Mouse (Mus musculus) kidney, embryonic 14.5 days (tissue): Measurements from ENCODE around the gene Jph2. TPM values are rescaled to one million over a fixed set of nuclear protein-coding genes. Genes with fewer than 3 reads are reported as not detected.

ENCODE experiments used
- ATAC-seq: fragments of 200-750 bp; cut with Nextera tagmentation; 2 replicates; pipeline ENCODE4 v1.8.0; 2017; ENCODE audit warnings: moderate number of reproducible peaks, mild to moderate bottlenecking, moderate TSS enrichment, moderate library complexity; ENCODE audit not compliant: low FRiP score, low TSS enrichment
- H3K27ac ChIP-seq: fragments of 300-500 bp; sonication (generic); 2 replicates; pipeline ENCODE4 v1.5.1; 2014; ENCODE audit warnings: low read depth, mild to moderate bottlenecking, low read length, moderate library complexity, mixed read lengths
- H3K27me3 ChIP-seq: fragments of 300-500 bp; sonication (generic); 2 replicates; pipeline ENCODE4 v1.6.1; 2014; ENCODE audit warnings: mild to moderate bottlenecking, low read length; ENCODE audit not compliant: control insufficient read depth, insufficient read depth
- H3K36me3 ChIP-seq: fragments of 300-500 bp; sonication (generic); 2 replicates; pipeline ENCODE4 v1.6.1; 2014; ENCODE audit warnings: low read length, mixed read lengths; ENCODE audit not compliant: control insufficient read depth, insufficient read depth
- H3K4me1 ChIP-seq: fragments of 300-500 bp; sonication (generic); 2 replicates; pipeline ENCODE4 v1.6.1; 2014; ENCODE audit warnings: low read length, mixed read lengths; ENCODE audit not compliant: control insufficient read depth, insufficient read depth
- H3K4me2 ChIP-seq: fragments of 300-500 bp; sonication (generic); replicated peaks from 2 replicates; pipeline ENCODE4 v1.6.1; 2014; ENCODE audit warnings: low read depth, mild to moderate bottlenecking, low read length
- H3K4me3 ChIP-seq: fragments of 300-500 bp; sonication (generic); 2 replicates; pipeline ENCODE4 v1.5.1; 2014; ENCODE audit warnings: mild to moderate bottlenecking, low read length
- H3K9ac ChIP-seq: fragments of 300-500 bp; sonication (generic); 2 replicates; pipeline ENCODE4 v1.6.1; 2014; ENCODE audit warnings: low read depth, mild to moderate bottlenecking, low read length, moderate library complexity
- H3K9me3 ChIP-seq: fragments of 300-500 bp; sonication (generic); 2 replicates; pipeline ENCODE4 v1.6.1; 2016; ENCODE audit warnings: low read length; ENCODE audit not compliant: control insufficient read depth
- WGBS: fragments of 180-500 bp; shearing (Covaris S2); extraction: QIAGEN DNeasy Blood & Tissue Kit; methylation state at CpG from one replicate; pipeline ENCODE4 v1.1.7; 2014; 5-methylcytosine and 5-hydroxymethylcytosine counted together
- polyA plus RNA-seq: library from polyadenylated mRNA; unstranded; fragments of >200 nt; fragmentation: Nextera tagmentation; extraction: Ambion mirVana; gene quantifications from 2 replicates; pipeline ENCODE4 v1.2.1, GENCODE M21; 2014

Jph2 gene
- polyA plus RNA-seq, 1 experiment from 2014 or later, result 1.0 TPM

GRCm38 (mm10) chr2:163379366-163379765, 18.4 kb downstream of the Jph2 start:
- Histone ChIP-seq H3K4me1 (no peaks in the 10 kb centered on the region), H3K27ac (no peak overlapping the region), H3K4me3 (no peak overlapping the region), H3K9me3 (no peaks in the 10 kb centered on the region; the same call in 1 of the 2 replicates), H3K36me3 (no peaks in the 10 kb centered on the region; the same call in 1 of the 2 replicates), H3K27me3 (peaks cover 24% of the 10 kb centered on the region), H3K4me2 (no peak overlapping the region), H3K9ac (no peak overlapping the region)
- WGBS, result 81% methylated on average over 5 of the region's 5 CpGs
- ATAC-seq, result no peak

GRCm38 (mm10) chr2:163376082-163376481, 21.7 kb downstream of the Jph2 start:
- no peak overlapping the region for H3K27ac ChIP-seq
- H3K27me3 ChIP-seq, result peaks cover 25% of the 10 kb centered on the region
- H3K4me1 ChIP-seq, result no peaks in the 10 kb centered on the region
- 44% methylated on average over 33 of the region's 33 CpGs for WGBS
- H3K36me3 ChIP-seq, result no peaks in the 10 kb centered on the region; the same call in 1 of the 2 replicates
- no peak overlapping the region for H3K9ac ChIP-seq
- H3K4me2 ChIP-seq, result no peak overlapping the region
- H3K4me3 ChIP-seq, result peak overlapping the region; percentile 16; the same call in 1 of the 2 replicates
- ATAC-seq, result no peak
- no peaks in the 10 kb centered on the region; the same call in 1 of the 2 replicates for H3K9me3 ChIP-seq

GRCm38 (mm10) chr2:163375468-163375867, 22.3 kb downstream of the Jph2 start:
- Histone ChIP-seq H3K27me3 (peaks cover 25% of the 10 kb centered on the region), H3K9me3 (no peaks in the 10 kb centered on the region; the same call in 1 of the 2 replicates), H3K4me2 (0 out of 2 replicates have a peak overlapping the region, but pooled peaks have one; percentile 10), H3K27ac (no peak overlapping the region), H3K9ac (no peak overlapping the region), H3K4me3 (no peak overlapping the region; the same call in 1 of the 2 replicates), H3K4me1 (no peaks in the 10 kb centered on the region), H3K36me3 (no peaks in the 10 kb centered on the region; the same call in 1 of the 2 replicates)
- ATAC-seq, result no peak
- WGBS, result 44% methylated on average over 35 of the region's 35 CpGs

GRCm38 (mm10) chr2:163372627-163373026, 25.2 kb downstream of the Jph2 start:
- H3K4me3 ChIP-seq, result no peak overlapping the region
- no peak for ATAC-seq
- no peak overlapping the region for H3K27ac ChIP-seq
- H3K9ac ChIP-seq, result no peak overlapping the region
- WGBS, result 87% methylated on average over 1 of the region's 1 CpGs
- H3K36me3 ChIP-seq, result no peaks in the 10 kb centered on the region; the same call in 1 of the 2 replicates
- H3K4me2 ChIP-seq, result no peak overlapping the region
- no peaks in the 10 kb centered on the region; the same call in 1 of the 2 replicates for H3K9me3 ChIP-seq
- no peaks in the 10 kb centered on the region for H3K4me1 ChIP-seq
- H3K27me3 ChIP-seq, result peaks cover 25% of the 10 kb centered on the region

- Histone ChIP-seq H3K36me3 (no peaks in the 10 kb centered on the region; the same call in 1 of the 2 replicates), H3K4me3 (no peak overlapping the region), H3K9ac (no peak overlapping the region), H3K4me2 (no peak overlapping the region), H3K27me3 (peaks cover 8% of the 10 kb centered on the region), H3K4me1 (no peaks in the 10 kb centered on the region), H3K9me3 (no peaks in the 10 kb centered on the region), H3K27ac (0 out of 2 replicates have a peak overlapping the region, but pooled peaks have one; percentile 14)
- ATAC-seq, result no peak
- WGBS, result 22% methylated on average over 4 of the region's 4 CpGs
Measured at GRCm38 (mm10) chr2:163370175-163370574, 27.6 kb downstream of the Jph2 start.

GRCm38 (mm10) chr2:163364785-163365541, 32.8 kb downstream of the Jph2 start:
- 63% methylated on average over 18 of the region's 18 CpGs for WGBS
- Histone ChIP-seq H3K4me1 (no peaks in the 10 kb centered on the region), H3K4me2 (no peak overlapping the region)

GRCm38 (mm10) chr2:163362940-163363921, 34.6 kb downstream of the Jph2 start:
- Histone ChIP-seq H3K4me2 (no peak overlapping the region), H3K9me3 (no peaks in the 10 kb centered on the region), H3K27me3 (no peaks in the 10 kb centered on the region), H3K4me1 (no peaks in the 10 kb centered on the region), H3K27ac (no peak overlapping the region), H3K9ac (no peak overlapping the region), H3K4me3 (no peak overlapping the region), H3K36me3 (no peaks in the 10 kb centered on the region)
- 75% methylated on average over 12 of the region's 12 CpGs for WGBS
- ATAC-seq, result no peak

More at GRCm38 (mm10) chr2:163364785-163365541, 32.8 kb downstream of the Jph2 start:
- ATAC-seq, result no peak; the same call in 1 of the 2 replicates
- Histone ChIP-seq H3K9ac (no peak overlapping the region), H3K27me3 (no peaks in the 10 kb centered on the region), H3K4me3 (no peak overlapping the region), H3K9me3 (no peaks in the 10 kb centered on the region), H3K27ac (peak overlapping the region; percentile 62), H3K36me3 (no peaks in the 10 kb centered on the region)

- no peaks in the 10 kb centered on the region for H3K9me3 ChIP-seq
- WGBS, result 80% methylated on average over 16 of the region's 16 CpGs
- no peak for ATAC-seq
- H3K27me3 ChIP-seq, result no peaks in the 10 kb centered on the region
- H3K27ac ChIP-seq, result no peak overlapping the region
- H3K4me3 ChIP-seq, result no peak overlapping the region
- no peak overlapping the region for H3K9ac ChIP-seq
- no peaks in the 10 kb centered on the region for H3K36me3 ChIP-seq
- H3K4me1 ChIP-seq, result no peaks in the 10 kb centered on the region
- H3K4me2 ChIP-seq, result no peak overlapping the region
Measured at GRCm38 (mm10) chr2:163360858-163361623, 36.8 kb downstream of the Jph2 start.
